Mouse (Mus musculus): ENCODE data around the gene Mgll.

Gene Mgll

GRCm38 (mm10) chr6:88743601-88744291 lies 19.5 kb downstream of the Mgll start:
- no peak for DNase-seq (ENCODE audit: low spot score)

- no peak for DNase-seq (ENCODE audit: low spot score)
These were observed 20.8 kb downstream of the Mgll start for GRCm38 (mm10) chr6:88745027-88745426.

DNA sequence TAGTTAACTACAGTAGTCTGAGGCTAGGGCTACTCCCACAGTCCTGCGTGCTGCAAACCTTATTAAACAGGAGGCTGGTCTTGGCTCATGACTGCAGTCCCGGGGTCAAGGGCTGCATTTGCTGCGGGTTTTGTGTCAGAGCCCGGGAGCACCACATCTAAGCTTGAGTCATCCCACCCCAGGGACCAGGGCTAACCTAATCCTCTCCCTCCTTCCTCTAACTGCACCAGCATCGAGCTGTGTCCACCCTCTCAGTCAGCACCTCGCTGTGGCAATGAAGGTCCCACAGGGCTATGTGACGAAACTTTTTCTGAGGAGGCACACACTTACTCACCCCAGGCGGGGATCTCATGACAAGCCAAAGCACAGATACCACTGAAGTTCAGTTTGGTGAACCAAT lies 22.1 kb downstream of the Mgll start:
- DNase-seq (ENCODE audit: low spot score), result no peak

GRCm38 (mm10) chr6:88747296-88748040 lies 23.3 kb downstream of the Mgll start:
- no peak for DNase-seq (ENCODE audit: low spot score)

DNA sequence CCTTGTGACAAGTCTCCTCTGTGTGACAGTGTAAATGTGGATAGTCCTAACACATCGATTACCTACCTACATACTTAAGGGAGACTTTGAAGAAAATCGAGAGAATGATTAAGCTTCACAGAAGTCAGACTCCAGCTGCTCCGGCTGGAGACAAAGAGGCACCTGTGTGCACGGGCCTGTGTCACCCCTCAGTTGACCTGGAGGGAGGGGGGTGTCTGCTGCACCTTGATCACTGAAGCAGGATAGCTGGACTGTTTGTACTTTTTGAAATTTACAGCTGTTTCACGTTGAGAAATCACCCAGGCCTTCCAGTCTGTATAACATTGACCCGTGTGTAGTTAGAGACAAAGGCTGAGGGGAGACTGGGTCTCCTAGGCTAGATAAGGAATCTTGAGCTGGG lies 26.7 kb downstream of the Mgll start:
- no peak for DNase-seq (ENCODE audit: low spot score)

DNA sequence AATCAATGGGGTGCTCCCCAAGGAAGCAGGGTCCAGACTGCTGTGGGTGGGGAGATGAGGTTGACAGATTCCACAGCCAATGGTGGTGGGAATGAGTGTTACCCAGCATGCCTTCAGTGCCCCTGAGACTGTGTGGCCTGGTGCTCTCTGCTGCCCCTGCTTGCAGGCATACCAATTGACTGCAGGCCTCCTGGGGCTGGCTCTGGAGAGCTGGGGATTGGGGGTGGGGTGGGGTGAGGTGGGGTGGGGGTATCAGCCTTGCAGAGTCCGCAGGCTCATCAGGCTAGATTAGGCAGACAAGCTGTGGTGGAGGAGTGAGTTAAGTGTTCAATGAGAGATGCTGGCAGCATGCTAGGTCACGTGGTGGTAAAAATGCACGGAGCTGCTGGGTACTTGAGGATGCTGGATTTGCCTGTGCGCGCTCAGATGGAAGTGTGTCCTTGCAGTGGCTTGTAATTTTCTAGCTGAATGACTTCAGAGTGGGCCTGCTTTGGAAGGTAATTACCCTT lies 28.6 kb downstream of the Mgll start:
- no peak for DNase-seq (ENCODE audit: low spot score)

- DNase-seq (ENCODE audit: low spot score), result no peak
These were observed 29.4 kb downstream of the Mgll start for GRCm38 (mm10) chr6:88753578-88753977.

DNA sequence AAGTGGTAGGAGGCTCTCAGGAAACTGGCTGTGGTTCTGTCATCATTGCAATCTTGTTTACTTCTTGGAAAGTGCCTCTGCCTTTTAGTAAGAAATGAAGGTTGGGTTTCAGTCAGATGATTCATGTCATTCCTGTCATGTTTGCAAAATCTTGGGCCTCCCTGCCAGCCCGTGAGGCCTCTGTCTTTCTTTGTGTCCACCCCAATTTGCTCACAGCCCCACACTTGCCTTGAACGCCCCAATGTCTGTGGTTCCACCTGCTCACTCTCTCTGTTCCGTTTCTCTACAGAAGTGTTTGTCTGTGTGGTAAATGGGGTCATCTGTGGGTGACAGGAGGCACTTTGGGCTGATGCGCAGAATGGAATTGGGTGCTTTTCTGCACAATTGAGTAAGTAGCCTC lies 32.8 kb downstream of the Mgll start:
- no peak for DNase-seq (ENCODE audit: low spot score)

GRCm38 (mm10) chr6:88758074-88758473 lies 33.9 kb downstream of the Mgll start:
- DNase-seq (ENCODE audit: low spot score), result no peak

- DNase-seq (ENCODE audit: low spot score), result peak; percentile 40
These were observed 34.6 kb downstream of the Mgll start for GRCm38 (mm10) chr6:88758568-88759522.

- DNase-seq (ENCODE audit: low spot score), result peak; percentile 85
These were observed 35.7 kb downstream of the Mgll start for GRCm38 (mm10) chr6:88759793-88760453.

GRCm38 (mm10) chr6:88760935-88761635 lies 36.9 kb downstream of the Mgll start:
- no peak for DNase-seq (ENCODE audit: low spot score)

DNA sequence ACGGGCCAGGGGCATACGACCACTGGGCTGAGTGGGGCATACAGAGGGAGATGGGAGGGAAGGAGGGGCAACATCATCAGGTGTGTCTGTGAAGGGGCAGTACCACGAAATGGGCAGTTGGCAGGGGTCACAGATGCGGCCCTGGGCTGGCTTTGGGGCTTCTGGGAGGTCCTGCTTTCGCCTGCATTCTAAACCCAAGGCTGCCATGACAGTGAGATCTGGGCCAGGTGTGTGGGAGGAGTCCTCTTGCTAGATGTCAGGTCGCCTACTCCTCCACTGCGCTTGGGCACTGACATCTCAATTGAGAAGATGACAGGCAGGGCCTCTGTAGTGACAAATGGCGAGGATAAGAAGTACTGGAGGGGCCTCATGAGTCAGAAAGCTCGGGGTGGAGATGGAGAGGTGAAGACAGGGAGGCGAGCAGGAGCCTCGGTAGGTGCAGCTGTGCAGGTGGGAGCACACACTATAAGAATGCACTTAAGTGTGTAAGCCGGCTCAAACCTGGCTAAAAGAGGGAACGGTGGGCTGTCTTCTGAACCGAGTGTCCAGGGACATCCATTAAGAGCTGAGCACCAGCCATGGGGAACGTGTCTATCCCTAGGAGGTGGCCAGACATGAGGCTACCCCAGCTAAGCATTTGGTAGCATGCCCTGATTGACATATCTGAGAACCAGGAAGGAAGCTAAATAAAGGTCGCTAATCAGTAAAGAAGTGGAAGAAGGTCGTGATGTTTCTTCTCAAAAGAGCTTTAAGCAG lies 37.6 kb downstream of the Mgll start:
- no peak for DNase-seq (ENCODE audit: low spot score)

DNA sequence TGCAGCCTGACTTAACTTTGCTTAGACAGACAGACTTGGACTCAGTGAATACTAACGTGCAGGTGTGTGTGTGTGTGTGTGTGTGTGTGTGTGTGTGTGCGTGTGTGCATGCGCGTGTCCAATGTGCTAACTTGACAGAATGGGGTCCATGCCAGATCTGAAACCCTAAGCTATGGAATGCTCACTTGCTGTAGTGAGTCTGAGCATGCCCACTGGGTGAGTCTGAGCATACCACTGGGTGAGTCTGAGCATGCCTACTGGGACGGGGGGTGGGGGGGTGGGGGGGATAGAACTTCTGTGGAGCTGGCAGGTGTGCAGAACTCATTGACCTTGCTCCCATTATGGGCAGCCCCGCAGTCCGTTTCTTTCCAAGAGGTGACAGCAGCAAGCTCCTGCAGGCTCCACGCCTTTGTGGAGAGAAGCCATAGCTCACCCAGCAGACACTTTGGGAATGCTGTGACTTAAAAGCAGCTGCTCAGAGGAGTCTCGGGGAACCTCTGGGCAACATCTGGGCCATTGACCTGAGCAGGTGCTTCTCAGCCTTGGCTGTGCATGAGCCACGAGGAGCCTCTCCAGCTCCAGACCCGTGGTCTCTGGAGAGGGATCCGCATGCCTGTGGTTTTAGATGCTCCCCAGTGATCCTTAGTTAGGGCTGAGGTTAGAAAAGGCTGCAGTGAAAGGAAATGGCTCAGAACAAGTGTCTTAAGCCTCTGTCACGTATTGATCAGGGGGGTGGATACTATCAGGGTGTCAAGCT lies 38.4 kb downstream of the Mgll start:
- DNase-seq (ENCODE audit: low spot score), result peak; percentile 38

- DNase-seq (ENCODE audit: low spot score), result no peak
These were observed 39.4 kb downstream of the Mgll start for GRCm38 (mm10) chr6:88763518-88764077.

- DNase-seq (ENCODE audit: low spot score), result no peak
These were observed 40.1 kb downstream of the Mgll start for GRCm38 (mm10) chr6:88764281-88764680.

DNA sequence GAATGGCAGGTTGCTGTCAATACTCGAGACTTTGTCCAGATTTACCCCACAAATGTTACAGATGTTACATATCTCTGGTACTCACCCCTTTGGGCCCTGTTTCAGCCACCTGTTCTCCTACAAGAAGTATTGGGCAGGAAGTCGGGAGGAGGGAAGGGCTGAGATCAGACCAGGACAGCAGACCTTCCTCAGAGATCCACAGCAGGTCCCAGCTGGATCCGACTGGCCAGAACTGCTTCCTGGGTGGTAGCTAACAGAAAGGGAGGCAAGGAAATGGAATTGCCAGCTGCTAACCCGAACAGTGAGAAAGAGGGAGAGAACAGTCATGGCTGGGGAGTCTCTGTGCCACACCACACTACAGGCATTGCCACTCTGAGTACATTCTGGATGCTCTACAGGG lies 43.5 kb downstream of the Mgll start:
- no peak for DNase-seq (ENCODE audit: low spot score)

DNA sequence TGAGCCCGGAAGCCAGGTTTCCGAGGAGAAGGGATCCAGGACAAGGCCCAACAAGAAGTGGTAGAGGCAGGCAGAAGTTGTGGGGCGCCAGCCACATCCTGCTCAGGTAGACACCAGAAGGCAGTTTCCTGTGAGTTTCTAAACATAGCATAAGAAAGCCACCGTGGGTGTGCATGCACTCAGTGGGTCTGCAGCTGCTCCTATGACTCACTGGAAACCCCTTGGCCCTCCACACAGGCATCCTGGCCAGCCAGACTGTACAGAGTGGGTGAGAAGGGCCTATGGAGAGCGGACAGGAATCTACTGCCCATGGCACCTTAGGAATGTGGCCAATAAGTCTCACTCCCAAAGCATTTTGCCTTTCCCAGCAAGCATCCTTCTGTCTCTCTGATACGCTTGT lies 45.5 kb downstream of the Mgll start:
- no peak for DNase-seq (ENCODE audit: low spot score)

DNA sequence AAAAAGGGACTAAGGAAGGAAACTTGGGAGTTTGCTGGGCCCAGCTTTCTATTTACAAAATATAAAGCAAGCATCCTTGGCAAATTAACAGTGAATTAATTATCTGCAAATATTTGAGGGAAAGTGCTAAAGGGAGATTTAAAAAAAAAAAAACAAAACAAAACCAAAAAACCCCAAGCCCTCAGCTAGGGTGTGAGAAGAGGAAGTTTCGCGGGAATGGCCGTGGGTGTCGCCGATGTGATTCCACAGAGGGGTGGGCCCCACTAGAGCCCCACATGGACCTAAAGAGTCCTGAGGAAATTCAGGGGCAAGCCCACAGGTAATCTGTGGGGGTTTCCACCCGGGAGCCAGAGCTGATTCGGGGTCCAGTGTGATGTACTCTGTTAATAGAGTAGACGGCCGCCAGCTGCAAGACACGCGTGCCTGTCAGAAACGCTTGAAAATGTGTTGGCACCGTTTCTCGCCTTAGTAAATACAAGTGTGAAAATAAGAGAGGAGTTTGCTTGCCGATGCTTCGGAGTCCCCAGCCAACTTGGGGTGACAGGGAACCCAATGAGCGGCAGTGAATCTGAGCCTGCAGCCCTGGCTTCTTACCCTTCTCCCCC lies 46.2 kb downstream of the Mgll start:
- no peak for DNase-seq (ENCODE audit: low spot score)

Measured in urinary bladder, postnatal 14 days (tissue).